Mouse (Mus musculus) left cerebral cortex, postnatal 25 days (tissue): ENCODE measurements around the gene Fam72a. TPM values are rescaled to one million over a fixed set of nuclear protein-coding genes. Genes with fewer than 3 reads are reported as not detected.

Source experiments
- DNase-seq, 2 experiments: peaks; one replicate each; pipeline ENCODE4 v3.0.0; 2022; ENCODE audit warnings: low spot score in 2 of 2, mixed read lengths in 1 of 2
- intact Hi-C: fragments of 180-260 bp; cut with DNase I; formaldehyde crosslinking; loops from one replicate; pipeline ENCODE4 v1.15.1; 2025
- total RNA-seq, 2 experiments: library from RNA; stranded (reverse); gene quantifications; 2 replicates each; pipeline ENCODE4 v1.2.3; 2021

Fam72a gene
- 1 to 10 TPM; 1.1 to 1.2 TPM for total RNA-seq

DNA sequence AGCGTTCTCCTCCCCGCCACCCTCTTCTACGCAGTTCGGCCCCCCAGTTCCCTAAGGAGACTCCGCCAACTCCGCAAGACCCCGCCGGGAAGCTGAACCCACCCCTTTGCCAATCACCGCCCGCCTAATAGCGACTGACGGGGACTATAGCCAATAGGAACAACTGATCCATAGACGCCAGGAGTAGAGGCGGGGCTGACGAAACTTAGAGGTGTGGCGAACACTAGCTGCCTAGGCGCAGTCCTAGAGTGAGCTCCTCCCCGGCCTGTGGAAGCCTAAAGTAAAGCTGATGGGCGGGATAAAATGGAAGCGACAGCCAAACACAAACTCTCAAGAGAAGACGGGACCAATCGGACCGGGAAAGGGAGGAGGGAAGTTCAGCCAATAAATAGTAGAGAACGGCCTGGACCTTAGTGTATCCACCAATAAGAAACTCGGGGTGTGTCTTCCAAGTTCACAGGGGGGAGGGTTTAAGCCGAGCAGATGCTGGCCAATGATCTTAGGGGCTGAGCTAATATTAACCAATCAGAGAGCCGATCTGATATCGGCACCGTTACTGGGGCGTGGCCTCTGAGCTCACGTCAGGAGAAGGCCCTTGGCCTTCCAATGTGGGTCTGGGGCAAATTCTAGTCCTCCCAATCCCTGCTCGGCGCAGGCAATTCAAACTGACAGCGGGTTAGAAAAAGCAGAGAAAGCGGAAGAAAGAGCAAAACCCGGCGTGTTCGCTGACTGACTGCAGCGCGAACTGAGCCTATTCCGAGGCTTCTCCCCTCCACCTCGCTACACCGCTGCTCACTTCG is at the start of gene Fam72a, which contains the start of gene Srgap2:
Gene Fam72a, plus strand, starts transcription at position 623 of the 800 bp plus-strand sequence.
Gene Srgap2, minus strand, starts transcription at position 72 of the 800 bp plus-strand sequence.
- intact Hi-C loops: loop anchor here (5.0 kb wide), 3 partner anchors 95 to 235 kb away; no protein-coding TSS in a partner anchor

DNA sequence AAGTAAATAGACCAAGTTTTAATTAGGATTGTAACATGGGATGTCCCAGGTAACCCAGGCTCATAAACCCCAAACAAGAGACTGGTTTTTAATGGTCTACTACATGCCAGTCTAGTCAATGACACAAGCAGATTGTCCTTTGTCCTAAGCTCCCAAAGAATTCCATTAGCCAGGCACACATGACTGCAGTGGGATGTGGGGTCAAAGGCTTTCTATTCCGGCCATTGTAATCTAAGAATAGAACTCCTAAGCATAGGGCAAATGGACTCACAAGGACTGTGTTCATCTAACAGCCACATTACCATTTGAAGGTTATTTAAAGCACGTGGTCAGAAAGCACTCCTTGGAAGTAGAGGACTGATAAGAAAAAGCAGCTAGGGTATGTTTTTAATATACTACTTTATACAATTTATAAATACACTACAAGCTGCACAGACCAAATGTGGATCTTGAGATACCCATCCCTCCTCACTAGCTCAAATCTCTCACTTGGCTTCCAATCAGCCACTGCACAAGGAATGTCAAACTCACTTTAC is 48.9 kb upstream of the Fam72a start:
- intact Hi-C loops: no loop called here
- DNase-seq: no peak

More for the DNA sequence above, at the start of gene Fam72a, which contains the start of gene Srgap2:
- DNase-seq: peak; percentile 98 to 100

DNA sequence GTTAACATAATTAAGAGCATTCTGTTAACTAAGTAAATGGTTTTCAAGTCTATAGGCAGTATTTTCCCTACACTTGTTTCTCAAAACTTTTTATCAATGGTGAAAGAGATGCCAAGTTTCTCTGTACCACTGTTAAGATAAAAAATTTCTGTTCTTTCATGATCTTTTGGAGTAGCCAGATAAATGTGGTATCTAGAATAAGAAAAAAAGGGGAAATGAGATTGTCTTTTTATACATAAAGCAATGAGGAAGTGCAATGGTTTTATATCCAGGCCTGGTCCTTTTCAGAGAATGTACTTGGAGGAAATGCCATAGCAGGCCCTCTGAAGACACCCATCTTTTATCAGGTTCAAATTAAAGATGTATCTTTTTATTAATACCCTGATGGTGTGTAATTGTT is 46.3 kb upstream of the Fam72a start:
- intact Hi-C loops: no loop called here
- no peak for DNase-seq

DNA sequence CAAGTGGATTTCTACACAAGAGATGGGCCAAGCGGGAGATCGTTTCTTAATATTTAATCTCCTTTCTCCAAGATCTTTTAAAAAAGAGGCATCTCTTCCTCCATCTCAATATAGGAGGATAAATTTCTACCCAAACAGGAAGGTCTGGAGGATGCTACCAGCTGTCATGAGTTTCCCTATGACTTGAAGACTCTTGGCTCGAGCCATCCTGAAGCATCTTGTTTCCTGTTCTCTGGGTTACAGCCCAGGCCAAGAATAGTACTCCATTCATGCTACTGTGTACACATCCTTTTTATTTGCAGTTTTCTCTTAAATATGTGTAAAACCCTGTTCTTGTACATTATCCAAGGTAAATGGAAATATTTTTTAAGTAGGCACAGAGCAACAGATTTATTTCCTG is 45.5 kb upstream of the Fam72a start:
- DNase-seq: peak in 1 of 2 experiments; percentile 49
- intact Hi-C loops: no loop called here

DNA sequence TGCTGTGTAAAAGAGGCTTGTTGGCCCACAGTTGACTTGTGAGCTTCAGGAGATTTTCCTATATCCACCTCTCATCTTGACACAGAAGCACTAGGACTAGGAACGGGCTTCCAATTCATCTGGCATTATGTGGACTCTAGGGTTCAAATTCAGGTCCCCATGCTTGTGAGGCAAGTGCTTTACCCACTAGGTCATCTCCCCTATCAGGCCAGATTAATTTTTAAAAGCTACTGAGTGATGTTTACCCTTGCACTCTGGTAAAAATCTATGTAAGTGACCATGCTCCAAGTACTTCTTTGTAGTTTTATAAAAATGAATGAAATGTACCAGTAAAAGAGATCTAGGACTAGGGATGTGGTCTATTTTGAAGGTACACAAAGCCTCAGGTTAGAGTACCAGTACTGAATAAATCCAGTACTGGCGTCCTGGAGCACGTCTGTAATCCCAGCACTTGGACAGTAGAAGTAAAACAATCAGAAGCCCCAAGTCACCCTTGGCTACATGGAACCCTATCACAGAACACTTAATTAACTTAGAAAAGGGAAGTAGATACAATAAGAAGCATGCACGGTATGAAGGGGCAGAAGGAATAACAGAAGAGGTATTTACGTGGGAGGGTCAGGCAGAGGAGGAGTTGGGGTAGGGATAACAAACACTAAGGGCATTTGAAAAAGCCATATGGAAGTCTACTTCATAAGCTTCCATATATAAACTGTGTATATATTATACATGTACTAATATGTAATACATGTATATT is 41.4 kb upstream of the Fam72a start:
- DNase-seq: no peak
- intact Hi-C loops: no loop called here

DNA sequence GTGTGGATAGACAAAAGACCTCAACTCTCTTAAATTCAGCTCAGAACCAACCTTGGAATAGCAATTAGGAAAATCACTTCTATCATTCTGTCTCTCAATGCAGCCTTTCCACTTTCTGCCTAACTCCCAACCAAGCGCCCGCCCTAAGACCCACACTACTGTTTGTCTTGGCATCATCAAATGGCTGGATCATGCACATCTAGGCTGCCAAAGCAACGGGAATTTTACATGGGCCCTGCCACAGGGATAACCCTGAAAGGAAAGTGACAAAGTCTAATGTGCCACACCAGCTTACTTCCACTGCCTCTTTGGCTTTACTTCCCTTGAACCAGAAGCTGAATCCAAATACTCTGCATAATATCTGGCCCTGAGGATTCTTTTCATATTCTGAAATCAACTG is 38.4 kb upstream of the Fam72a start:
- intact Hi-C loops: no loop called here
- no peak for DNase-seq

DNA sequence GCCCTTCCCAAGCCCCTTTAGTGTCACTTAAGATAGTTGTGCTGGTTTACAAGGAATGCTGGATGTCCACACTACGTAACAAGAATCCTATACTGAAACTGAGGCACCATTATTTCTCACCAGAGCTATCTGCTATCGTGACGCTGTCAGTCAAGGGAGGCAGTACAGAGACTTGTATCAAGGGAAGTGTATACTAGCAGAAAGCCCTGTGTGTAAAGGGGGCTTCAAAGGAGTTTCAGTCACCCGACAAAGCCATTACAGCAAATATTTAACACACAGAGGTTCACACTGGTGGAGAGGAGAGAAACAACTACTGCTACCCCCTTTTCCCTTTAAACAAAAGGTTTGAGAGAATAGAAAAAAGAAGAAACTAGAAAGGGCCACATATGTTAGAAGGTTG is 36.1 kb upstream of the Fam72a start:
- intact Hi-C loops: loop anchor here (5.0 kb wide), 1 partner anchor 59 kb away; no protein-coding TSS in a partner anchor
- DNase-seq: no peak

DNA sequence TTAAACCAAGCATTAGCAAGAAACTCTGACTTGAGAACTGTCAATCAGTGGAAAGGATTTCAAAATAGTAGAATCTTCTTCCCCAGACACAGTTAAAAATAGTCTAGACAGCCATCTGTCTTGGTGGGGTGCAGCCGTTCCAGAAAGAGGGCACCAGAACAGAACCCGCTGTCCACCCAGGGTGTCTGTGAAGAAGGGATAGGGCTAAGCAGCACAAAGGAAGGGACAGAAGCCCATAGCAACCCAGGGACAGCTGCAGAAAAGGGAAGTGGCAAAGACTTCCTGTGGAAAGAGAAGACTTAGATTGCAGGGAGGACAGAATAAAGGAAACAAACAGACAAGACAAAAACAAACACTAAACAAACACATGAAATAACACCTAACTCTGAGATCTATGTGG is 35.3 kb upstream of the Fam72a start:
- DNase-seq: peak; percentile 28 to 55

DNA sequence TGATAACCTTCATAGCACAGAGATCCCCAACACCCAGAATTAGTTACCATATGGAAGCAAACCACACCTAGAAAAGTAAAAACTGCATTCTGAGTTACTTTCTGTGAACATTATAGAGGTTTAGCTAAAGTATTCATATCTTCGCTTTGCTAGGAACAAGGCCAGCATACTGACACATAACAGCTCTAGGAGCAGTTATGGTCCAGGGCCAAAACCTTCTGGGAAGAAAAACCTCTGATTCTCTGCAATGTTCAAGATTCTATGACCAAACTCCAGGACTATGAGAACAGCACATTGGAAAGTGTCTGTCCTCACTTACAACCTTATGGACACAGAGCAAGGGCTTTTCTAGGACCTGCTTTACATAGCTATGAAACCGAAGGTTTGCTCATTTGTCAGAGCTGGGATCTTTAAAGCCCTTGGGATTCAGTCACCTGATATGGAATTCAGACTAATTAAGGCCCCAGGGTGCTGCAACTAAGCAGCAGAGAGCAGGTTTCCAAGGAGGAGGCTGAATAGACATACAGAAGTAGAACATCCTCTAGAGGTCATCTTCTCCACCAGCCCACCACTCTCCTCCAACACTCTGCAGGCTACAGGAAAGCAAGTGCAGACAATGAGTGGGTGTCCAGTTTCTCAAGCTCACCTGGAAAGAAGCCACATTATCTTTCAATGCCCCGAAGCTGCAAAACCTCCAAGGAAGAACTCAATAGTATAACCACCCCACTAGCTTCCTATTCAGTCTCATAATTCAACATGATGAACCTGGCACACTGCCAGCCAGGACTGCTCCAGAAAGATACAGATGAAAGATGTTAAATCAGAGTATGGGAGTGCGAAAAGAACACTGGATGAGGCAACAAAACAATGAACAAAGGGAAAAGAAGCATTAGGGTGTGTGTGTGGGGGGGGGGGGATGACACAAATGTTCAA is 33.5 kb upstream of the Fam72a start:
- peak in 1 of 2 experiments; percentile 43 for DNase-seq
- intact Hi-C loops: loop anchor here (5.0 kb wide), 1 partner anchor 62 kb away; no protein-coding TSS in a partner anchor

More for the DNA sequence above, 35.3 kb upstream of the Fam72a start:
- intact Hi-C loops: loop anchor here (5.0 kb wide), 1 partner anchor 60 kb away; no protein-coding TSS in a partner anchor

DNA sequence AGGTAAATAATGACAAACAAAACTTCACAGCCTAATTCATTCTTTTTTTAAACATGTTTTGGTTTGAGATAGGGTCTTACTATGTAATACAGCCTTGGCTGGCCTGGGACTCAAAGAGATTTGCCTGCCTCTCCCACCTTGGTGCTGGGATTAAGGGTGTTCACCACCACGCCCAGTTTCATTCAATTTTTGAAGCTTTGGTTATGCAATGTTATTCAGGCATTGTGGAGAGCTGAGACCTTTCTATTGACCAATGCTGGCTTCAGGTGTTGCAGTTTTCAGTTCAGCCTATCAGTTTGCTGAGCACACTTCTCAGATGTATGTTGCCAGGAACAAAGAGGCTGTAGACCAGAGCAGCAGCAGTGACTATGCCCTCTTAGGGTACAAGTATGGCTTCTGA is 29.5 kb upstream of the Fam72a start:
- intact Hi-C loops: no loop called here
- no peak for DNase-seq

DNA sequence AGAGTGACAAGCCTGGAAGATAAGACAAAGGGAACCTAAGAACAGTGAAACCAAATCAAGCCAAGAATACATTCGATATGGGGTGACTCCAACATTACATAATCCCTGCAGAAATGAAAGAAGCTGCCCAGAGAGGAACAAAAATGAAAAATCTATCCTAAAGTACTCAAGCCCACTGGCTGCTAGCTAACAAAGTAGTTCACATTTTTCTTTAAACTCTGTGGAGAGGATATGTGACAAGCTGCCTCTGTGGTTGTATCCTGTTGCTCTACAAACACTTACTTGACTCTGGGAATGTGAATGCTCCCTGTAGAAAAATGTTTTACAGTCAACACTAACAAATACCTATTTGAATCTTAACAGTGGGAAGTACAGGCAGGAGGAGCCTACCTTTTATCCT is 26.0 kb upstream of the Fam72a start:
- intact Hi-C loops: no loop called here
- no peak for DNase-seq

DNA sequence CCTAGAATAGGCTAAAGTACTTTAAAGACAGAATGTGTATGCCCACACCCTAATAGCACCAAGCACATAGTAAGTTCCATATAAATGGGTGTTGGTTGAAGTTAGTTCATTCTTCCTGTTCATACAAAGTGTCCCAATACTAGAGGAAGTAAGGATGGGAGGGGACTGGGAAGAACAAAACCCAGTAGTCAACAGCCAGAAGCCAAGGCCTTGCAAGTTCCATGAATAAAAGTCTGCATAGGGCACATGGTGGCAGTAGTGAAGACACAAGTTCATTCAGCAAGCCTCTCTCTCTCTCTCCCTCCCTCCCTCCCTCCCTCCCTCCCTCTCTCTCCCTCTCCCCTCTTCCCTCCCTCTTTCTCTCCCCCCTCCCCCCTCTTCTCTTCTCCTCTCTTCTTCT is 16.6 kb upstream of the Fam72a start:
- intact Hi-C loops: no loop called here
- no peak for DNase-seq

DNA sequence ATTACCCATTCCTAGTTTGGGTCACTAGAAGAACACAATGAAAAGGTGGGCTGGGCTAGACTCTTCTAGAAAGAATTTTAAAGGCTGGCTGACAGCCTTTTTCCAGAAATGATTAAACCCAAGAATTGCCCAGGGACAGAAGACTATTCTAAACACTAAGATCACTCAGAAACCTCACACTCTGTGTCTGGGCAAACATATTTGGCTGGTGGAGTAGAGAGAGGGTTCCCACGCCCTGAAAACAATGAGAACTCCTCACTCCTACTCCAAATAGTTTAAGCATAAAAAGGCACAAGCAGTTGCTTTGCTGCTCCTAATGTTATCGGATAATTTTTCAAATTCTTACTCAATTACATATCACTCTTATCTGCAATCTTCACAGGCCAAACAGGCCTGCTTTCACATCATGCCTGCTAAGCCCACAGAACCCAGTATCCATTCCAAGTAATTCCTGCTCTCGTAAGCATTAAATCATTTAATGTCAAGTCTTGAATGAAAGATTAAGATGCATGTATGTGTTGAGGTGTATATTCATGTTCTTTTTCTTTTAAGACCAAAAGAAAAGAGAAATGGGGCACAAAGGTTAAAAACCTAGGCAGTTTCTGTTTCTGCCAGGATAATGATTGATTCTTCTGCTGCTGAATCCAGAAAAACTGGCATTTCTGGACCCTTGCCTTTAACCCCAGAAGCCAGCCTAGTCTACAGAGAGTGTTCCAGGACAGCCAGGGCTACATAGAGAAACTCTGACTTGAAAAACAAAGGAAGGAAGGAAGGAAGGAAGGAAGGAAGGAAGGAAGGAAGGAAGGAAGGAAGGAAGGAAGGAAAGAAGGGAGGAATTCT is 15.8 kb upstream of the Fam72a start:
- DNase-seq: no peak
- intact Hi-C loops: no loop called here

DNA sequence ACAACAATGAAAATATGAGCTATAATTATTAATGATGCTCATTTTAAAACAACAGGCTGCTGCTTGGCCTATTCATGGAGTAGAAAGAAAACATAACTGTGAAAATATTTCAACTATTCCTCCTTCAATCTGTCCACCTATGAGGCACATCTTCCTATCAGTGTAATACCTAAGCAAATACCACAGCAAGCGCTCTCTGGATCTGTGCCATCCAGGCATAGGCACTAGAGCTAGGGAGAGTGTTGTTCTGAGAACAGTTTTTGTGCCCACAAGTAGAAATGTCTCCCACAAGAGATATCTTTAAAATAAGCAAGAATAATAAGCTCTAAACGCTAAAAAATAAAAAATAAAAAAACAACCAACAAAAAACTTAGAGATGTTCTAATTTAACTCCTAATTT is 14.6 kb upstream of the Fam72a start:
- intact Hi-C loops: no loop called here
- no peak for DNase-seq

DNA sequence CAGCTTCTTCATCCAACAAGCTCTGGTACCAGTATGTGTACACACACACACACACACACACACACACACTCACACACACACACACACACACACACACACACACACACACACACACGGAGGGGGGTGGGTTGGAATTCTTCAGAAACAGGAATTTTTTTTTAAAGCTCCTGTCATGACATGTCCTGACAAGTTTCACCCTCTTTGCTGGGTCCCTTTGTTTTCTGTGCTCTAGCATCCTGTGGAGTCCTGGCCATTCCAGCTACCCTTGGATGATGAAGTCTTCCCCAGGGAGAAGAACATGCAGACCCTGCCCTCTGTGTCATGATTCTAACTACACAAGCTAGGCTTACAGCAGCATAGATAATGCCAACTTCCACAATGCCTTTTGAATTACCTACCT is 13.5 kb upstream of the Fam72a start:
- intact Hi-C loops: no loop called here

DNA sequence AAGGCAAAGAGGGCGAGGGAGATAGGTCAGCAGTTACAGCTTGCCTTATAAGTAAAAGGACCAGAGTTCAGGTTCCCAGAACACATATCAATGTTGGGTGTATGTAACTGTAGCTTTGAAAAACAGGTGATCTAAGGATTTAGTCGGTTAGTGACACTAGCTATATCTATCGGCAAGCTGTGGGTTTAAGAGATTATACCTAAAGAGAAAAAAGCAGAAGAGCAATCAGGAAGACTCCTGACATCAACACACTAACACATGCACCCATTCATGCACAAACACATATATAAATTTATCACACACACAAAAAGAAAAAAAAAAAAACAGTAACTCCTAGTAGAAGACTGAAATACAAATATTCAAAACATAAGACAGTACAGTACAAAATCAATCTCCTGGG is 11.1 kb upstream of the Fam72a start:
- DNase-seq: no peak
- intact Hi-C loops: no loop called here

More for the DNA sequence above, 13.5 kb upstream of the Fam72a start:
- DNase-seq: no peak

DNA sequence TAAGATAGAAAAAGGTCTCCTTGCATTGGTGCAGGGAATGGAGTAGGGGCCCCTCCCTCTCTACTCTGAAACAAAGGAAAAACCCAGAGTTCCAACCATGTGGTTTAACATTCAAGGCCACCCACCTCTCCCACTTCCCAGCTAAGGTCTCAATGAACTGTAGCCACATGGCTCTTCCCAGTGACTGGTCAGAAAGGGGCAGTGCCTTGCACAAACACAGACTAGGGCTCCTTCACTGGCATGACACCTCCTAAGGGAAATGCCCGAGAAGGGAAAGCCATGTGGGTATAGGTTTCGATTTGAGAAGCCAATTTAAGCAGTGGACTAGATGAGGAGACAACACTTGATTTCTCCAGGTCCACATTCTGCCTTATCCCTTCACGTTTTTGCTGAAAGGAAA is 3.9 kb upstream of the Fam72a start:
- intact Hi-C loops: no loop called here

DNA sequence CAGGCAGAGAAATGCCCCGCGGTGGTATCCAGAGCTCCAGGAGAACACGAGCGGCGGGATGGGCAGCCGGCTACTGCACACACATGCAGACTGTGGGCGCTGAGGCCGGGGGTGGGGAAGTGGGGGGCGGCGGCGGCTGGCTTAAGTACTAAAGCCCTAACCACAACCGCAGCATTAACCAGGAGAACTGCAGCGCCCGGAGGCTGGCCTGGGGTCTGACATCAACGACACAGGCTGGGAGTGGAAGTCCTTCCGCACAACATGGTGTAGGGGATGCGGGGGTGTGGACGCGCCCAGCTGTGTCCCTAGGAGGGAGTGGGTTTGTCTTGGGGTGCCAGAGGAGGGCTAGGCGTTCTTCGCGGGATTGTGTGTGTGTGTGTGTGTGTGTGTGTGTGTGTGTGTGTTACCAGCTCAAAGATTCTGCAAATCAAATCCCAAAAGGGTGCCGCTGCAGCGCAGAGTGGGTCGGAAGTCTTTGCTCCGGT is 2.6 kb upstream of the Fam72a start:
- intact Hi-C loops: loop anchor here (5.0 kb wide), 3 partner anchors 93 to 233 kb away; no protein-coding TSS in a partner anchor
- DNase-seq: peak; percentile 57 to 60

More for the DNA sequence above, 3.9 kb upstream of the Fam72a start:
- peak in 1 of 2 experiments; percentile 24 for DNase-seq
